Mouse (Mus musculus) forebrain, embryonic 12.5 days (tissue): ENCODE results near the gene Metrn. TPM values are rescaled to one million over a fixed set of nuclear protein-coding genes. Genes with fewer than 3 reads are reported as not detected.

Source experiments
- ATAC-seq: fragments of 200-750 bp; cut with Nextera tagmentation; 2 replicates; pipeline ENCODE4 v1.8.0; 2017; ENCODE audit warnings: moderate TSS enrichment; ENCODE audit not compliant: low FRiP score
- H3K27ac ChIP-seq: fragments of 300-500 bp; sonication (generic); 2 replicates; pipeline ENCODE4 v1.5.1; 2016; ENCODE audit warnings: mild to moderate bottlenecking
- H3K27me3 ChIP-seq: fragments of 300-500 bp; sonication (generic); 2 replicates; pipeline ENCODE4 v1.6.1; 2016; ENCODE audit warnings: mild to moderate bottlenecking
- H3K36me3 ChIP-seq: fragments of 300-500 bp; sonication (generic); replicated peaks from 2 replicates; pipeline ENCODE4 v1.6.1; 2016; ENCODE audit warnings: mild to moderate bottlenecking
- H3K4me1 ChIP-seq: fragments of 300-500 bp; sonication (generic); 2 replicates; pipeline ENCODE4 v1.6.1; 2016
- H3K4me2 ChIP-seq: fragments of 300-500 bp; sonication (generic); 2 replicates; pipeline ENCODE4 v1.6.1; 2016; ENCODE audit warnings: mild to moderate bottlenecking, moderate library complexity
- H3K4me3 ChIP-seq: fragments of 300-500 bp; sonication (generic); replicated peaks from 2 replicates; pipeline ENCODE4 v1.5.1; 2016; ENCODE audit warnings: mild to moderate bottlenecking
- H3K9ac ChIP-seq: fragments of 300-500 bp; sonication (generic); 2 replicates; pipeline ENCODE4 v1.6.1; 2016; ENCODE audit warnings: mild to moderate bottlenecking
- H3K9me3 ChIP-seq: fragments of 300-500 bp; sonication (generic); 2 replicates; pipeline ENCODE4 v1.6.1; 2016
- WGBS: fragments of 180-500 bp; shearing (Covaris S2); methylation state at CpG from one replicate; pipeline ENCODE4 v1.1.7; 2016; 5-methylcytosine and 5-hydroxymethylcytosine counted together
- polyA plus RNA-seq: library from polyadenylated mRNA; unstranded; fragments of >200 nt; fragmentation: Nextera tagmentation; extraction: Ambion mirVana; gene quantifications from 2 replicates; pipeline ENCODE4 v1.2.1, GENCODE M21; 2016

Gene Metrn
- polyA plus RNA-seq, 1 experiment from 2014 or later: 61.2 TPM

DNA sequence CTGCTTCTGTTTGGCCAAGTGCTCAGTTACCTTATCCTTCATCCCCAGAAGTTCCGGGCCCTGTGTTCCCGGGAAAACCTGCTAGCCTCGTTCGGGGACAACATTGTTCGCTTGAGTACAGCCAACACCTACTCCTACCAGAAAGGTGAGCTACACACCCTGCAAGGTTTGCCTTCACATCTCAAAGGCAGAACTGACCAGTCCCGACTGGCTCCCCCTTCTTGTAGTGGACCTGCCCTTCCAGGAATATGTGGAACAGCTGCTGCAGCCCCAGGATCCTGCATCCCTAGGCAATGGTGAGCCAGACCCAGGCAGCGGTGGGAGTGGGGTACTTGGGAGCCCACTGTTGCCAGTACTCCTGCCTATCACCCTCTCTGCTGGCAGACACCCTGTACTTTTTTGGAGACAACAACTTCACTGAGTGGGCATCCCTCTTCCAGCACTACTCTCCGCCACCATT, 32.7 kb upstream of the Metrn start:
- ATAC-seq: no peak
- H3K4me3 ChIP-seq: peak overlapping the region; percentile 63
- H3K36me3 ChIP-seq: peaks cover 48% of the 10 kb centered on the region
- peak overlapping the region; percentile 85 for H3K9ac ChIP-seq
- H3K4me2 ChIP-seq: peak overlapping the region; percentile 79
- peaks cover 80% of the 10 kb centered on the region for H3K4me1 ChIP-seq
- H3K27me3 ChIP-seq: no peaks in the 10 kb centered on the region
- 45% methylated on average over 8 of the region's 8 CpGs for WGBS
- H3K27ac ChIP-seq: peak overlapping the region; percentile 93
- H3K9me3 ChIP-seq: no peaks in the 10 kb centered on the region

DNA sequence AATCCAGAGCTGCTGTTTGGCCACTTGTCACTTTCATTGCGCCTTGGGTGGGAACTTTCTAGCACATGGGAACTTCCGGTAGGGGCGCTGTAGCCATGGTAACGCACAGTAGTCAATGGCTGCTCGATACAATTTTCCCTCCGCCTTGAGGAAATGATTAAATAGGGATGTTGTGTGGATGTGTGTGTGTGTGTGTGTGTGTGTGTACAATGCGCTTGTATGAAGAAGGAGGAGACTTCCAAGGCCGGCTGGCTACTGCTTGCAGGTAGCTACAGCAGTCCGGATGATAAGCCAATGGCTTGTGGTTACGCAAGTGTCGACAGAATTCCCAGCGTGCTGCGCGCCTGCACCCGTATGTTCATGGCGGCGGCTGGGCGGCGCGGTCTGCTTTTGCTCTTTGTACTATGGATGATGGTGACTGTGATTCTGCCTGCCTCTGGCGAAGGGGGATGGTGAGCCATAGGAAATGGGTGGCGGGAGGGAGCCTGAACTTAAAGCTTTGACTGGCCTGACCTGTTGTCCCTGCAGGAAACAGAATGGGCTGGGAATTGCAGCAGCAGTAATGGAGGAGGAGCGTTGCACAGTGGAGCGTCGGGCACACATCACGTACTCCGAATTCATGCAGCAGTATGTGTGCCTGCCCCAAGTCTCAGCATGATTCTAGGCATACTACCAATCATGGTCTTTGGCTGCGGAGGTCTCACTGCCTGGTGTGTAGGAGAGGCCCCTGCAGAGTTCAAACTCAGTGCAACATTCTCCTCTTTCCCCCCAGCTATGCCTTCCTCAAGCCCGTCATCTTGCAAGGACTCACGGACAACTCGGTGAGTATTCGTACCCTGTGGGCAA, 32.0 kb upstream of the Metrn start, which contains the start of gene Jmjd8:
Jmjd8 (plus strand) TSS at position 156 of the 846 bp plus-strand sequence.
- WGBS: 2% methylated on average over 32 of the region's 32 CpGs
- Histone ChIP-seq H3K27me3 (no peaks in the 10 kb centered on the region), H3K9ac (peak within 1 kb of the TSS; percentile 85), H3K9me3 (no peaks in the 10 kb centered on the region), H3K4me1 (peaks cover 80% of the 10 kb centered on the region), H3K36me3 (peaks cover 47% of the 10 kb centered on the region), H3K27ac (peak within 1 kb of the TSS; percentile 93), H3K4me3 (peak within 1 kb of the TSS; percentile 63), H3K4me2 (peak within 1 kb of the TSS; percentile 79)
- peak; percentile 48 for ATAC-seq

DNA sequence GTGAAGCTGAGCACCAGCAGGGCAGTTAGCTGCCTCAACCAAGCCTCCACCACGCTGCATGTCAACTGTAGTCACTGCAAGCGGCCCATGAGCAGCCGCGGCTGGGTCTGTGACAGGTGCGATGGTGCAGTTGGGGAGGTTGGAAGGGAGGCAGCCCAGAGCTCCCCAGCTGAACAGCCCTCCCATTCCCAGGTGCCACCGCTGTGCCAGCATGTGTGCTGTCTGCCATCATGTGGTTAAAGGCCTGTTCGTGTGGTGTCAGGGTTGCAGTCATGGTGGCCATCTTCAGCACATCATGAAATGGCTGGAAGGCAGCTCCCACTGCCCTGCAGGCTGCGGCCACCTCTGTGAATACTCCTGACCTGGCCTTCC, 31.3 kb upstream of the Metrn start:
- no peak for ATAC-seq
- peaks cover 47% of the 10 kb centered on the region for H3K36me3 ChIP-seq
- no peaks in the 10 kb centered on the region for H3K27me3 ChIP-seq
- WGBS: 83% methylated on average over 8 of the region's 8 CpGs
- peak overlapping the region; percentile 63 for H3K4me3 ChIP-seq
- peaks cover 77% of the 10 kb centered on the region for H3K4me1 ChIP-seq
- peak overlapping the region; percentile 85; the same call in 1 of the 2 replicates for H3K9ac ChIP-seq
- peak overlapping the region; percentile 79 for H3K4me2 ChIP-seq
- no peaks in the 10 kb centered on the region for H3K9me3 ChIP-seq
- peak overlapping the region; percentile 93 for H3K27ac ChIP-seq

DNA sequence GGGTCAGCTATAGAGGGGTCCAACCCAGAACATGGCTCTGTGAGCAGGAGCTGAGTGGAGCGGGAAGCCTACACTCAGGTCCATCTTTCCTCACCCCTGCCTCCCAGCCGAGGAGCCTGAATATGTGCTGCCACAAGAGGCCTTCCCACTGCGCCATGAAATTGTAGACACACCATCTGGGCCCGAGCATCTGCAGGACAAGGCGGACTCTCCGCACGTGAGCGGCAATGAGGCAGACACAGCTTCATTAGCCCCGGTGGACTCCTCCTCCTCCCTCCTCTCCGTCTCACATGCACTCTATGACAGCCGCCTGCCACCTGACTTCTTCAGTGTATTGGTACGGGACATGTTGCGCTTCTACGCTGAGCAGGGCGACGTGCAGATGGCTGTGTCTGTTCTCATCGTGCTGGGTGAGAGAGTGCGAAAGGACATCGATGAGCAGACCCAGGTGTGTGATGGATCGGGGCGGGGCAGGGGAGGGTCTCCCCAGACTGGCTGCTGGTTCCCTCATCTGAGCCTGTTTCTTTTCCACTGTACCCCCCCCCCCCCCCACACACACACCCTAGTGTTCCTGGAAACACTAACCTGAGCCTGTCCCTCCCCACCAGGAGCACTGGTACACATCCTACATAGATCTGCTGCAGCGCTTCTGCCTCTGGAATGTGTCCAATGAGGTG, 30.7 kb upstream of the Metrn start:
- Histone ChIP-seq H3K9me3 (no peaks in the 10 kb centered on the region), H3K36me3 (peaks cover 47% of the 10 kb centered on the region), H3K27ac (no peak overlapping the region), H3K9ac (0 out of 2 replicates have a peak overlapping the region, but pooled peaks have one; percentile 85), H3K4me2 (peak overlapping the region; percentile 79; the same call in 1 of the 2 replicates), H3K4me1 (peaks cover 80% of the 10 kb centered on the region), H3K27me3 (no peaks in the 10 kb centered on the region), H3K4me3 (no peak overlapping the region; the same call in 1 of the 2 replicates)
- no peak for ATAC-seq
- WGBS: 92% methylated on average over 22 of the region's 22 CpGs

DNA sequence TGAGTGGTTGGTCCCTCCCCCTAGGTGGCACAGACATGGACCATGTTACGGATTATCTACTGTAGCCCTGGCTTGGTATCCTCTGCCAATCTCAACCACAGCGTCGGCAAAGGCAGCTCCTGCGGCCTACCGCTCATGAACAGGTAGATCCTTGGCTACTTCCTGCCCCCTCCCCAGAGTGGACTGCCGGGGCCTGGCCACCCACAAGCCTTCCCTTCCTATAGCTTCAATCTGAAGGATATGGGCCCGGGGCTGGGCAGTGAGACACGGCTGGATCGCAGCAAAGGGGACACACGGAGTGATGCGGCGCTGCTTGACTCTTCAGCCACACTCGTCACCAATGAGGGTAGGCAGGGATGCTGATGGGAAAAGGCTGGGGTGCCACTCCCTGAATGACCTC, 30.1 kb upstream of the Metrn start:
- no peak overlapping the region for H3K9ac ChIP-seq
- 0 out of 2 replicates have a peak, but pooled peaks cover 3% of the 10 kb centered on the region for H3K27me3 ChIP-seq
- no peak overlapping the region for H3K27ac ChIP-seq
- H3K9me3 ChIP-seq: no peaks in the 10 kb centered on the region
- H3K4me2 ChIP-seq: no peak overlapping the region
- WGBS: 94% methylated on average over 13 of the region's 13 CpGs
- H3K4me1 ChIP-seq: peaks cover 78% of the 10 kb centered on the region
- peaks cover 47% of the 10 kb centered on the region for H3K36me3 ChIP-seq
- H3K4me3 ChIP-seq: no peak overlapping the region
- ATAC-seq: no peak

- H3K36me3 ChIP-seq: peaks cover 38% of the 10 kb centered on the region
- H3K4me1 ChIP-seq: peaks cover 68% of the 10 kb centered on the region
- no peak for ATAC-seq
- 0 out of 2 replicates have a peak, but pooled peaks cover 3% of the 10 kb centered on the region for H3K27me3 ChIP-seq
- 95% methylated on average over 27 of the region's 27 CpGs for WGBS
- 0 out of 2 replicates have a peak overlapping the region, but pooled peaks have one; percentile 13 for H3K4me2 ChIP-seq
- no peak overlapping the region for H3K27ac ChIP-seq
- no peak overlapping the region for H3K9ac ChIP-seq
- no peaks in the 10 kb centered on the region for H3K9me3 ChIP-seq
- H3K4me3 ChIP-seq: no peak overlapping the region
Observed at GRCm38 (mm10) chr17:25825984-25826570, 29.1 kb upstream of the Metrn start.

DNA sequence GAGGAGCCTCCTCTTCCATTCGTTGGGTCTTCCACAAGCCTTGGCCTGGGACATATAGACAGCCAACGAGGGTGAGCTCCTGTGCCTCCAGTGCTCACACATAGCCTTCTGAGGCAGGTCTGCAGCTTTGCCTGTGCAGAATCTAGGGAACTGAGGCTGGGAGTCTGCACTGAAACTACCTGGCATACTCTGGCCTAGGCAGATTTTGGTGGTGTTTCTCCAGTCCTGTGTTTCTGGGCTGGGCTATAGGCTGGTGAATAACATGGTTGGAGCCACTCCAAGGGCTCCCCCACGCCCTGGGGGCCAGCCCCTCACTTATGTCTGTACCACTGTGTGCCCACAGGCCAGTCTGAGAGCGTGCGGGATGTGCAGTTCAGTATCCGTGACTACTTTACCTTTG, 28.4 kb upstream of the Metrn start:
- no peaks in the 10 kb centered on the region for H3K9me3 ChIP-seq
- no peak for ATAC-seq
- peaks cover 61% of the 10 kb centered on the region for H3K4me1 ChIP-seq
- peaks cover 31% of the 10 kb centered on the region for H3K36me3 ChIP-seq
- 0 out of 2 replicates have a peak overlapping the region, but pooled peaks have one; percentile 4 for H3K4me3 ChIP-seq
- no peak overlapping the region for H3K9ac ChIP-seq
- H3K4me2 ChIP-seq: peak overlapping the region; percentile 95; the same call in 1 of the 2 replicates
- WGBS: 93% methylated on average over 6 of the region's 6 CpGs
- H3K27me3 ChIP-seq: peaks cover 8% of the 10 kb centered on the region
- H3K27ac ChIP-seq: no peak overlapping the region

GRCm38 (mm10) chr17:25824362-25825142, 27.6 kb upstream of the Metrn start:
- Histone ChIP-seq H3K9ac (peak overlapping the region; percentile 76), H3K4me3 (peak overlapping the region; percentile 61), H3K27ac (no peak overlapping the region), H3K4me2 (peak overlapping the region; percentile 95), H3K36me3 (peaks cover 26% of the 10 kb centered on the region), H3K4me1 (peaks cover 55% of the 10 kb centered on the region), H3K27me3 (peaks cover 16% of the 10 kb centered on the region), H3K9me3 (no peaks in the 10 kb centered on the region)
- 78% methylated on average over 17 of the region's 17 CpGs for WGBS
- no peak for ATAC-seq

- peak; percentile 71; the same call in 1 of the 2 replicates for ATAC-seq
- peaks cover 55% of the 10 kb centered on the region for H3K4me1 ChIP-seq
- under 1% methylated on average over 18 of the region's 18 CpGs for WGBS
Observed at GRCm38 (mm10) chr17:25823452-25823851, 26.5 kb upstream of the Metrn start, which contains the start of gene Wdr24. Wdr24 (plus strand) TSS chr17:25823627.

GRCm38 (mm10) chr17:25818851-25819780, 22.2 kb upstream of the Metrn start:
- Histone ChIP-seq H3K4me2 (peak overlapping the region; percentile 38), H3K9ac (no peak overlapping the region), H3K4me1 (peaks cover 18% of the 10 kb centered on the region), H3K9me3 (no peaks in the 10 kb centered on the region), H3K36me3 (peaks cover 26% of the 10 kb centered on the region), H3K27me3 (peaks cover 42% of the 10 kb centered on the region), H3K27ac (no peak overlapping the region), H3K4me3 (peak overlapping the region; percentile 21)
- WGBS: 8% methylated on average over 46 of the region's 46 CpGs
- ATAC-seq: no peak

More at GRCm38 (mm10) chr17:25823452-25823851, 26.5 kb upstream of the Metrn start, which contains the start of gene Wdr24:
- H3K27ac ChIP-seq: peak within 1 kb of the TSS; percentile 73; the same call in 1 of the 2 replicates
- peaks cover 28% of the 10 kb centered on the region for H3K36me3 ChIP-seq
- peak within 1 kb of the TSS; percentile 61 for H3K4me3 ChIP-seq
- peaks cover 27% of the 10 kb centered on the region for H3K27me3 ChIP-seq
- peak within 1 kb of the TSS; percentile 95 for H3K4me2 ChIP-seq
- peak within 1 kb of the TSS; percentile 76 for H3K9ac ChIP-seq
- H3K9me3 ChIP-seq: no peaks in the 10 kb centered on the region
